Mouse (Mus musculus): ENCODE measurements around the gene Naa35.

- TF ChIP-seq POLR2A (IDR thresholded peaks at IDR 0.05; ENCODE audit: low read depth, low read length) (no peak), CTCF (IDR thresholded peaks at IDR 0.05; ENCODE audit: extremely low read depth, insufficient read depth, insufficient read length, insufficient replicate concordance) (no peak)
Observed at GRCm38 (mm10) chr13:59556670-59557069, 28.4 kb upstream of the Naa35 start.
